Mouse (Mus musculus) right cerebral cortex, postnatal 25 days (tissue): ENCODE results near the gene 2010109A12Rik.

Experiments
- DNase-seq: peaks from one replicate; pipeline ENCODE4 v3.0.0; 2022

The 2010109A12Rik gene

GRCm38 (mm10) chr5:93232838-93233237 lies 26.5 kb downstream of the 2010109A12Rik start:
- no peak for DNase-seq

DNA sequence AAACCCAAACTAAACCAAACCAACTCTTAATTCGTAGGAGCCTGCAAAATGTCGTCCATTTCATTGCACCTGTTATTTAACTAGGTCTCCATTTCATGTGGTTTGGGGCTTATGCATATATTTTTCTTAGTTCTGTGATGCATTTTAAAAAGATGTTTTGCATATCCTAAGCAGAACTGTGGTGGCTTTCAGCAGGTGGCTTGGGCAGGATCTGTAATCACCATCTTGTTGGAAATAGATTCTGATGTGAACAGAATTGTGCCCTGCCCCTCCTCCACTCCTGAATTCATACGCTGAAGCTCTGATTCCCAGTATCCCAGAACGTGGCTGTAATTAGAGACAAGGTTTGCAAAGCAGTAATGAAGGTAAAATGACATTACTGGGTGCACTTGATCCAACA lies 27.8 kb downstream of the 2010109A12Rik start:
- no peak for DNase-seq

DNA sequence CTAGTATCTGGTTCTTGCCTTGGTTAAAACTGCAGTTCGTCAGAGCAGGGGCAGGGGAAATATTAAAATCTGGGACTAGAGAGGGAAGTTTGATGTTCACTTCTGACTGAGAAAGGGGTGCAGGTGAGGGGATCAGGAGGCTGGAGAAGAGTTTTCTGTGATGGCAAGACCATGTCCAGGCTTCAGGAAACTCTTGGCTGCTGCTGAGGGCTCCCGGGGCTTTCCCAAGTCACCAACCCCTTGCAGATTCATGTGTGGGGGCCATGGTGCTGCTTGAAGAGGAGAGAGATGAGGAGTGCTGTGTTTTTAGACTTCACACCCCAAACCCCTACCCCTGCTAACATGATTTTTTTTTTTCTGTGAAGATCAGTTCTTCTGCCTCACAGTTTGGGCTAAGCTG lies 28.3 kb downstream of the 2010109A12Rik start:
- DNase-seq: no peak

- no peak for DNase-seq
Observed at GRCm38 (mm10) chr5:93235888-93236287, 29.6 kb downstream of the 2010109A12Rik start.

DNA sequence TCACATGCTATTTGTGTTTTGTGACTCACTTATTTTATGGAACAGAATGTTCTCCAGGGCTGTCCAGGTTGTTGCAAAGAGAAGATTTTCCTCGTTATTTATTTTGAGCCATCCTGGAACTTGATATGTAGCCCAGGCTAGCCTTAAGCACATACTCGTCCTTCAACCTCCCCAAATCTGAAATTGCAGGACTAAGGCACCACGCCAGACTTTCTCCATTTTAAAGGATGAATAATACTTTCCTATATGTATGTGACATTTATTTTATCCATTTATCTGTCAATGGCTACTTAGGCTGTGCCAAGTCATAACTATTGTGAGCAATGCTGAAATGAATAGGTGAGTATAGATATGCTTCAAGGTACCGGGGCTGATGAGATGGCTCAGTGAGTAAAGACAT lies 30.2 kb downstream of the 2010109A12Rik start:
- DNase-seq: no peak

DNA sequence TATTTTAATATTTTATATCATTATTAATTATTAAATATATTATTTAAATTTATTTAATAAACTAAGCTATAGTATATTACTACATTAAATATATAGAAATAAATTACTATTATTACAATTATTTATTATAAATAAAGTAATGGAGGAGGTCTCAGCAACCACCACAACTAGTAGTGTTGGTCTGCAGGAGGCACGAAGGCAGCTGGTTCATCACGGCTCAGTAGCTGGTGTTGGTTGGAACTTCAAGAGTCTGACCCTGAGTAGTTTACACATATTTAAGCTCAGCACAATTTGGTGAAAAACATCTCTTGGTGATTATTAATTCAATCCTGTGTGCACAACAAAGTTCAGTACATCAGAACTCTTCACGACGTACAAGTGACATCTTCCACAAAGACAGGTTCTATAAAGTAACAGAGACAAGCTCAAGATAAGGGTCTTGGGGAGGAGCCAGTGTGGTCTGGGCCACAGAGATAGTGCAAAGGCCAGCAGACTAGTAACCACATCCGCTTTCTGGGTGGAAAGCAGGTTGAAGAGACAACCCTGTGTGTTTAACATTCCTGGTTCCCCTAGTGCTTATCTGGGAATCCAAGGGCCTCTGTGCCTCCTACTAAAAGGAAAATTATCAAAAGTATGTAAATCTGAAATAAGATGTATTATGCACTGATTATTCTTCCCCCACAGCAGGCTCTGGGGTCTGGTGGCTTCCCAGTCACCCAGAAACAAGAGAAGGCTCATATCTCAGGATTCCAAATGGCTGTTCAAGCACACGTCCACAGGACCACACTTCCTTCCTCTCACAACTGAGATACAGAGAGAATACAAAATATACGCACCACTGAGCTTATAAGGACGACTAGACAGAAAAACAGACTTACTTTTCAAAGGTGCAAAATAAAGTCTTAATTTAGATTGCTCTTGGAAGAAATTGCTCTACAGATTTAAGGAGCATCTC lies 33.5 kb downstream of the 2010109A12Rik start:
- DNase-seq: no peak

GRCm38 (mm10) chr5:93245280-93245679 lies 39.0 kb downstream of the 2010109A12Rik start:
- no peak for DNase-seq

DNA sequence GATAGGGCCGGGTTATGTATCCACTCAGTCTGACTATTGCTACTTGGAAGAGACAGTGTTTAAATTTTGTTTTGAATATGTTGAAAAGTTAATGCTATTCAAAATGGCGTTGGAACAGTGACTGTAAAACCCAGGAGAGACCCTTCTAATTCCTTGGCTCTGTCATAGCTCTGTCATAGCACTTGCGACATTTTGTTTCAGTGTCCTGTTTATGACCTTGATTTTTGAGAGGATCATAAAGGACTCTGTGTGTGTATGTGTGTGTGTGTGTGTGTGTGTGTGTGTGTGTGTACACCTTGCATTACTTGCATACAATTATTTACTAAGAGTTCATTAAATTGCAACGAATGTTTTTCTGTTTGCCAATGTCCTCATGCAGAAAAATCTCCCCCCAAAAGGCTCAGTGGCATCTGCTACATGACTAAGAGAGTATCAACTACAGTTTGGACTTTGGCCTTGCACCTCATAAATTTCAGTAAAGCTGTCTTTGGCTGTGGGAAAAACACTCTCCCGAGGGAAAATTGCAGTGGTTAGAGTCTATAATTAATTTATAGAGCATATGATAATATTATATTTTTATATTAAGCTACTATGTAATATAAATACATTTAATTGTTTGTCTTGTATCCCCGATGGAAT lies 43.7 kb downstream of the 2010109A12Rik start:
- DNase-seq: no peak

- no peak for DNase-seq
Observed at GRCm38 (mm10) chr5:93251001-93251760, 44.9 kb downstream of the 2010109A12Rik start.

DNA sequence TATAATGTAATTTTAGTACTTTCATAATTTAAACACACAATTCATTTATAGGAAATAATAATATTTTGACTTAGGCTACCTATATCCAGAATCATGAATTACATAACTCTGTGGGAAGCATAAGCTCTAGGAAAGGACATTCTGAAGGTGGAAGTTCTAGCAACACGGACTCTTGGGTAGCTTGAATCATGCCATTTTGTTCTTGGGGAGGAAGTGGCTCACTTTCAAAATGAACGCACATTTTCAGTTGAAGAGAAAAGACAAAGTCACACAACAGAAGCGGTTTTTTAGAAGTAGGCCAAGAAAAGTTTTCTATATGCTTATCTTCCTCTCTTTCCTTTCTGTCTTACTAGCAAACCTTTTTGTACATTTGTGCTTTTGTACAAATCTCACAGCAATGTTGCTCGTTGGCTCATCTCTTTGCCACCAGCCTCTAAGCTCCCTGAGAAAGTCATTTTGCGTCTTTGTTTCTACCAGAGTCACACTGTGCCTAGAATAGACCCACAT lies 49.5 kb downstream of the 2010109A12Rik start:
- no peak for DNase-seq

DNA sequence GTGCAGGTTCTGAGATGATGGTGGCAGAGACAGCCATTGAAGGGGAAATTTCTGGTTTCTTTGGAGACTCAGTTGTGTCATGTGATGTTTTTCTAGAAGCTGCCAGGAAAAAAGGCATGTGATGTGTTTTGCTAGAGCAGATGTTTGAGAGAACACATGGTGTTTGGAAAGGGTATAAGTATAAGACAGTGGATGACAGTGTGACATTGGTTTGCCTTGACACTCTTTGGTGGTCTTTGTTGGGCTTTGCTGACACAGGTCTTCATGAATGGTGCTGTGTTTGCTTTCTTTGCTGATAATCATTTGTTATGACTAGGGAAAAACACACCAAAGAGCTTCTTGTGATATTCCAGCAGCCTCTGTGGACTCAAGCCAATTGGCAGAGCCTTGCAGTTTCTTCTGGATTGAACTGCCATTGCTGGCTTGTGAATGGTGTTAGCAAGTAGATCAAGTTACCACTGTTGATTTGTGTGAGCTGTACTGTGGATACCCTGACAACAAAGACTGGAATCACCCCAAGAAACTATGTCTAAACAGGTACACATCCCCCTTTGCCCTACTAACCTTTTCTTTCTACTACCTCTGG lies 50.6 kb downstream of the 2010109A12Rik start:
- DNase-seq: no peak

GRCm38 (mm10) chr5:93259349-93259748 lies 53.0 kb downstream of the 2010109A12Rik start:
- no peak for DNase-seq

DNA sequence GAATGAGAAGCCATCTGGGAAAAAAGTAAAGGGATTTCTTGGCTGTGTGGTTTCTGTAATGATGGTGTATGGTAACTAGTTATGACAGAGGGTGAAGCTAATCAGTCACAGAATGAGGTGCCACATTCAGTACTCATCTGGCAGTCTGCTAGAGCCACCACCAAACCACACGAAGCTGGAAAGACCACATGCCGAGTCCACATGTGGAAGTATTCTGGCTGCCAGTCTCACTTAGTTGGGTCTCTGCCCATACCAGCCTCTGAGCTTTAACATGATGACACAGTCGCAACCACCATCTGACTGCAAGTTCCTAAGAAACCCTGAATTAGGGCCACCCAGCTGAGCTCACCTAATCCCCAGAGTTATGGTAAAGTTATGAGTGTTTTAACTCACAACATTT lies 54.7 kb downstream of the 2010109A12Rik start:
- DNase-seq: no peak

- no peak for DNase-seq
Observed at GRCm38 (mm10) chr5:93262751-93263150, 56.4 kb downstream of the 2010109A12Rik start.
